11 mouse cellular contexts compared by ENCODE assay signal in the genomic region with DNA sequence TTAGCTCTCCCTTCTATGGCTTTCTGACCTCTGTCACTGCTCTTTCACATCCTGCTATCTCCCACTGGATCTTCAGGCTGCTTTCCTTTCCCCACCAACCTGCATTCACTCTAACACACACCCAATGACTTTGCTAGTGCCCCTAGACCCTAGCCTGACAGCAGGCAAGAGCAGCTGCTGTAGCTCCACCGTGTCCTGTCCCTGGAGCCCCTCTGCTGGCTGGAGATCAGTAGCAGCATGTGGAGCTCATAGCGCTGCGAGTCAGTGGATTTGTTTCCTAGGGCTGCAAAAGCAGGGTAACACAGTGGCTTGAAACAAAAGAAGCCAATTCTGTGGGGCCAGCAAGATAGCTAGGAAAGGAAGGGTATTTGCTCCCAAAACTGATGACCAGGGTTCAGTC.
DNase-seq lines count a peak whose midpoint lies in the region; ATAC-seq lines count a peak whose summit lies in the region.
"Had no signal": no experiment of that assay in that cellular context is flagged by ENCODE, and none has a peak within 500 bp of the region (broad histone marks: within the 10 kb centered on the region; RNA-seq: fewer than 3 reads in every experiment).

No protein-coding gene starts in this region.

- DNase-seq in heart, adult 8-10 months (ENCODE audit: low spot score) = peak; percentile 4
- DNase-seq in layer of hippocampus, adult 9-11 months = peak; percentile 21
- DNase-seq in layer of hippocampus, adult 18-20 months (ENCODE audit: low spot score in 2 of 2) = no peak
- peak; percentile 30 for DNase-seq in brain, adult 2 months (ENCODE audit: low read depth, low spot score)
- peak; percentile 28 for DNase-seq in cerebellum, adult 9-11 months
- DNase-seq in limb, embryonic 10.5 days (ENCODE audit: low spot score) = no peak
- DNase-seq in testis, postnatal 14 days (ENCODE audit: low spot score) = no peak

- H3K4me1 ChIP-seq in heart, embryonic 11.5 days (ENCODE audit: control insufficient read depth, insufficient read depth, low read length) = no peaks in the 10 kb centered on the region
- H3K4me1 ChIP-seq in limb, embryonic 10.5 days = no peaks in the 10 kb centered on the region
- H3K4me1 ChIP-seq: limb, embryonic 15.5 days had no signal

- H3K9ac ChIP-seq in heart, embryonic 11.5 days (ENCODE audit: low read depth, low read length) = no peak overlapping the region
- H3K9ac ChIP-seq: limb, embryonic 15.5 days; neural tube, embryonic 12.5 days had no signal

- H3K4me2 ChIP-seq in heart, embryonic 11.5 days = no peak overlapping the region
- H3K4me2 ChIP-seq: limb, embryonic 15.5 days; neural tube, embryonic 12.5 days had no signal

- no peak overlapping the region for H3K27ac ChIP-seq in heart, embryonic 11.5 days (ENCODE audit: low read depth, low read length)
- H3K27ac ChIP-seq in limb, embryonic 10.5 days = no peak overlapping the region
- H3K27ac ChIP-seq: limb, embryonic 15.5 days; neural tube, embryonic 12.5 days; stomach, postnatal 0 days had no signal

- H3K4me3 ChIP-seq in heart, embryonic 11.5 days (ENCODE audit: low read depth, low read length) = no peak overlapping the region
- no peak overlapping the region for H3K4me3 ChIP-seq in limb, embryonic 10.5 days
- H3K4me3 ChIP-seq: limb, embryonic 15.5 days; neural tube, embryonic 12.5 days had no signal

- H3K36me3 ChIP-seq in heart, embryonic 11.5 days (ENCODE audit: control insufficient read depth, insufficient read depth, low read length) = no peaks in the 10 kb centered on the region
- H3K36me3 ChIP-seq in limb, embryonic 10.5 days = no peaks in the 10 kb centered on the region
- H3K36me3 ChIP-seq: limb, embryonic 15.5 days; neural tube, embryonic 12.5 days had no signal

- 60% methylated on average over 3 of the region's 3 CpGs for whole genome bisulfite sequencing in heart, embryonic 11.5 days (ENCODE audit: insufficient replicate concordance)
- WGBS in limb, embryonic 10.5 days = 77% methylated on average over 3 of the region's 3 CpGs

- H3K9me3 ChIP-seq in heart, embryonic 11.5 days (replicated peaks; ENCODE audit: control insufficient read depth, low read length) = no peaks in the 10 kb centered on the region
- H3K9me3 ChIP-seq in limb, embryonic 10.5 days (replicated peaks) = no peaks in the 10 kb centered on the region
- H3K9me3 ChIP-seq: limb, embryonic 15.5 days; neural tube, embryonic 12.5 days had no signal

- no peak for ATAC-seq in heart, embryonic 11.5 days (replicated peaks; ENCODE audit: insufficient number of reproducible peaks, low FRiP score, low TSS enrichment)

- no peaks in the 10 kb centered on the region for H3K27me3 ChIP-seq in heart, embryonic 11.5 days (ENCODE audit: control insufficient read depth, insufficient read depth, low read length)
- H3K27me3 ChIP-seq in limb, embryonic 10.5 days (ENCODE audit: low read depth, poor library complexity, severe bottlenecking) = no peaks in the 10 kb centered on the region
- H3K27me3 ChIP-seq: limb, embryonic 15.5 days; neural tube, embryonic 12.5 days had no signal

Comparison
In these comparisons a context has a peak if more than half of its experiments do, and no peak if none do; other contexts are left out.
1. DNase-seq: peak in heart, adult 8-10 months (single experiment), layer of hippocampus, adult 9-11 months (single experiment), brain, adult 2 months (single experiment) and cerebellum, adult 9-11 months (single experiment); none in layer of hippocampus, adult 18-20 months (0 of 2), limb, embryonic 10.5 days (single experiment) and testis, postnatal 14 days (single experiment).